Mouse (Mus musculus) lung, postnatal 0 days (tissue): Measurements from ENCODE around the gene Kif5c.

Experiments
- CTCF ChIP-seq: IDR thresholded peaks from 2 replicates; pipeline ENCODE4 v1.5.1; 2016; ENCODE audit warnings: antibody characterized with exemption, mild to moderate bottlenecking
- EP300 ChIP-seq: IDR thresholded peaks from 2 replicates; pipeline ENCODE4 v1.6.1; 2016; ENCODE audit warnings: antibody characterized with exemption, mild to moderate bottlenecking, control low read depth

- TF ChIP-seq CTCF (no peak), EP300 (no peak)
These were observed 29.2 kb downstream of the Kif5c start for GRCm38 (mm10) chr2:49648344-49648743.
